Mouse (Mus musculus): ENCODE measurements around the gene Kat2a.

Gene Kat2a

GRCm38 (mm10) chr11:100710528-100710927 is 1.7 kb downstream of the Kat2a start:
- DNase-seq (ENCODE audit: low spot score), result no peak

GRCm38 (mm10) chr11:100709201-100709810 is 3.0 kb downstream of the Kat2a start:
- no peak for DNase-seq (ENCODE audit: low spot score)

- no peak for DNase-seq (ENCODE audit: low spot score)
These were observed 7.0 kb downstream of the Kat2a start for GRCm38 (mm10) chr11:100705095-100705747.

GRCm38 (mm10) chr11:100703851-100704531 is 8.3 kb downstream of the Kat2a start, which contains the start of gene Dhx58:
Gene Dhx58, minus strand, starts transcription at chr11:100704271.
- DNase-seq (ENCODE audit: low spot score), result no peak

- DNase-seq (ENCODE audit: low spot score), result no peak
These were observed 8.9 kb downstream of the Kat2a start for GRCm38 (mm10) chr11:100703366-100703765.

GRCm38 (mm10) chr11:100702906-100703305 is 9.4 kb downstream of the Kat2a start:
- DNase-seq (ENCODE audit: low spot score), result no peak

GRCm38 (mm10) chr11:100702081-100702851 is 10.0 kb downstream of the Kat2a start:
- peak; percentile 95 for DNase-seq (ENCODE audit: low spot score)

- peak; percentile 47 for DNase-seq (ENCODE audit: low spot score)
These were observed 11.0 kb downstream of the Kat2a start for GRCm38 (mm10) chr11:100701301-100701700.

- DNase-seq (ENCODE audit: low spot score), result no peak
These were observed 11.6 kb downstream of the Kat2a start for GRCm38 (mm10) chr11:100700710-100701109.

GRCm38 (mm10) chr11:100697921-100698320 is 14.3 kb downstream of the Kat2a start:
- no peak for DNase-seq (ENCODE audit: low spot score)

GRCm38 (mm10) chr11:100694926-100695325 is 17.3 kb downstream of the Kat2a start:
- peak; percentile 80 for DNase-seq (ENCODE audit: low spot score)

- DNase-seq (ENCODE audit: low spot score), result no peak
These were observed 19.1 kb downstream of the Kat2a start for GRCm38 (mm10) chr11:100693154-100693553.

- DNase-seq (ENCODE audit: low spot score), result no peak
These were observed 20.1 kb downstream of the Kat2a start, which contains the start of gene Zfp385c for GRCm38 (mm10) chr11:100692164-100692616. Gene Zfp385c, minus strand, starts transcription at chr11:100692455.

GRCm38 (mm10) chr11:100690389-100690788 is 21.9 kb downstream of the Kat2a start:
- DNase-seq (ENCODE audit: low spot score), result no peak

GRCm38 (mm10) chr11:100688443-100688842 is 23.8 kb downstream of the Kat2a start:
- no peak for DNase-seq (ENCODE audit: low spot score)

- DNase-seq (ENCODE audit: low spot score), result no peak
These were observed 25.0 kb downstream of the Kat2a start for GRCm38 (mm10) chr11:100687265-100687664.

GRCm38 (mm10) chr11:100685371-100685770 is 26.9 kb downstream of the Kat2a start:
- DNase-seq (ENCODE audit: low spot score), result no peak

GRCm38 (mm10) chr11:100684084-100684483 is 28.2 kb downstream of the Kat2a start:
- no peak for DNase-seq (ENCODE audit: low spot score)

GRCm38 (mm10) chr11:100682526-100682925 is 29.7 kb downstream of the Kat2a start:
- no peak for DNase-seq (ENCODE audit: low spot score)

GRCm38 (mm10) chr11:100681826-100682225 is 30.4 kb downstream of the Kat2a start:
- no peak for DNase-seq (ENCODE audit: low spot score)

- no peak for DNase-seq (ENCODE audit: low spot score)
These were observed 34.5 kb downstream of the Kat2a start for GRCm38 (mm10) chr11:100677810-100678209.

GRCm38 (mm10) chr11:100673169-100673568 is 39.1 kb downstream of the Kat2a start:
- DNase-seq (ENCODE audit: low spot score), result peak; percentile 55
